Mouse (Mus musculus): ENCODE measurements around the gene Vmn2r59. TPM values are rescaled to one million over a fixed set of nuclear protein-coding genes. Genes with fewer than 3 reads are reported as not detected.
"Not testable (repeated sequence)": the region's sequence is repeated elsewhere in the genome, so short reads cannot be mapped to it uniquely, and the experiment has no call there.

The Vmn2r59 gene
- not detected in 2 replicates for polyA plus RNA-seq (2015; fragmentation: Nextera tagmentation; extraction: Ambion mirVana)

DNA sequence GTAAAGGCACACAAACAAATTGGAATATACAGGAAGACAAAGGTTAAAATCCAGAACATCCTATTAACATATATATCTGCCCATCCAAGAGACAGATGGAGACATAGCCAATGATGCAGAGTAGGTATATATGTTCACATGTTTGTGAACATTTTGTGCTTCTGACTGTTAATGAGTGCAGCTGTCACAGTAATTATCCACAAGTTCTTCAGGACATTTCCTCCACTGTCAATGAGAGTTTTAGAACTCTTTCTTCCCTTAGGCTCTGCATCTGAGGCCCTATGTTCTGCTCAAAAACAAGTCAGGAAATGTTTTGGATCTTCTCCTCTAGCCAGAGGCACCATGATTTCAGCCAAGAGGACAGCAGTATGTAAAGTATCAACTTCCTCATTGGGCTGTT lies at the start of gene Vmn2r59:
TSS of gene Vmn2r59 (minus strand) at position 101 of the 400 bp plus-strand sequence.
- H3K36me3 ChIP-seq: no peaks in the 10 kb centered on the region
- H3K9ac ChIP-seq: no peak within 1 kb of the TSS
- H3K27ac ChIP-seq: no peak within 1 kb of the TSS
- H3K4me2 ChIP-seq: no peak within 1 kb of the TSS
- no peaks in the 10 kb centered on the region for H3K27me3 ChIP-seq
- no peaks in the 10 kb centered on the region for H3K4me1 ChIP-seq (replicated peaks)
- no peak within 1 kb of the TSS for H3K4me3 ChIP-seq
- H3K9me3 ChIP-seq: peaks cover 9% of the 10 kb centered on the region
- ATAC-seq (ENCODE audit: low FRiP score): no peak

DNA sequence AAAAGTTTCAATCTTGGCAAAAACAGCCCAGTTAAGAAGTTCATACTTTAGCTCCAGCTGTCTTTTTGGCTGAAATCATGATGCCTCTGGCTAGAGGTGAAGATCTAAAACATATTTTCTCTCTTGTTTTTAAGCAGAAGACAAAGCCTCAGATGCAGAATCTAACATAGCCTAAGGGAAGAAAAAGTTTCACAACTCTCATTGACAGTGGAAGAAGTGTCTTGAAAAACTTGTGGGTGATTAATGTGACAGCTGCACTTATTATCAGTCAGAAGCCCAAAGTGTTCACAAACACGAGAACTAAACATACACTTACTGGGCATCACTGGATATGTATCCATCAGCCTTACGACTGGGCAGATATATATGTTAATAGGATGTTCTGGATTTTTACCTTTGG lies 48.6 kb upstream of the Vmn2r59 start, which contains the start of gene Vmn2r60:
TSS of gene Vmn2r60 (plus strand) at position 301 of the 400 bp plus-strand sequence.
- Histone ChIP-seq H3K9ac (no peak within 1 kb of the TSS), H3K9me3 (peaks cover 9% of the 10 kb centered on the region), H3K27ac (no peak within 1 kb of the TSS), H3K36me3 (no peaks in the 10 kb centered on the region), H3K4me2 (no peak within 1 kb of the TSS), H3K27me3 (no peaks in the 10 kb centered on the region), H3K4me3 (no peak within 1 kb of the TSS), H3K4me1 (replicated peaks) (no peaks in the 10 kb centered on the region)
- 69% methylated on average over 2 of the region's 2 CpGs for WGBS
- no peak for ATAC-seq (ENCODE audit: low FRiP score)

DNA sequence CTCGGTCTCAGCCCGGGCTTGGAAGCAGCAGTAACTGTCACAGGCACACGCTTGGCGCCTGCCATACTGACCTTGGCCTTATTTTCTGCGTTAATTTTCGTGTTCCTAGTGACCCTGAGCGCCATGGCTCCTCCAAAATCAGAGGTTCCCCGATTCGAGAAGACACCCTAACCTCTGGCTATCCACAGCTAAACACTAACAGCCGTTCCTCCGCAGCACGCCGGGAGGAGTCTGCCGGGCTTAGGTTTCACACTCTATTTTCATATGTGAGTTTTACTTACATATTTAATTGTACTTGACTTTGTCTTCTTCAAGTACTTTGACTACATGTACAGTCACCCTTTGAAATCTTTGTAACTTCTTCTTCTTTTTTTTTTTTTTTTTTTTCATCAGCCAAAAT lies 48.2 kb upstream of the Vmn2r59 start:
- H3K36me3 ChIP-seq; H3K4me2 ChIP-seq; ATAC-seq (ENCODE audit: low FRiP score); H3K4me3 ChIP-seq; H3K9ac ChIP-seq; H3K27me3 ChIP-seq; H3K4me1 ChIP-seq (replicated peaks); H3K27ac ChIP-seq: not testable (repeated sequence)
- H3K9me3 ChIP-seq: peaks cover 13% of the 10 kb centered on the region
- WGBS: 81% methylated on average over 14 of the region's 14 CpGs

Other genes starting within 250 kb of the Vmn2r59 start
- gene Vmn2r58, start 186.3 kb downstream of the Vmn2r59 start, polyA plus RNA-seq (2015; fragmentation: Nextera tagmentation; extraction: Ambion mirVana): not detected in 2 replicates
- not detected in 2 replicates for gene Vmn2r60, start 48.7 kb upstream of the Vmn2r59 start, polyA plus RNA-seq (2015; fragmentation: Nextera tagmentation; extraction: Ambion mirVana)
- not detected in 2 replicates for gene Vmn2r61, start 201.0 kb upstream of the Vmn2r59 start, polyA plus RNA-seq (2015; fragmentation: Nextera tagmentation; extraction: Ambion mirVana)